Mouse (Mus musculus) ES-E14 (cell line): Measurements from ENCODE around the gene Stx1a.

Experiments
- HCFC1 ChIP-seq: IDR thresholded peaks from 2 replicates; pipeline ENCODE4 v1.6.1; 2012; ENCODE audit warnings: low read length, inconsistent platforms, borderline replicate concordance; ENCODE audit not compliant: insufficient read depth
- MAFK ChIP-seq: IDR thresholded peaks from 2 replicates; pipeline ENCODE4 v1.6.1; 2014; ENCODE audit warnings: mild to moderate bottlenecking, low read depth, low read length, inconsistent platforms; ENCODE audit not compliant: insufficient read depth
- ZC3H11A ChIP-seq: IDR thresholded peaks from 2 replicates; pipeline ENCODE4 v1.6.1; 2012; ENCODE audit warnings: low read depth, mild to moderate bottlenecking, inconsistent platforms, low read length, borderline replicate concordance

- TF ChIP-seq HCFC1 (no peak), MAFK (no peak), ZC3H11A (no peak)
Observed at GRCm38 (mm10) chr5:135078482-135078810, 55.2 kb downstream of the Stx1a start.
